Mouse (Mus musculus) thymus, postnatal 4 days (tissue): Measurements from ENCODE around the gene Uts2b.
"Not testable (repeated sequence)": the region's sequence is repeated elsewhere in the genome, so short reads cannot be mapped to it uniquely, and the experiment has no call there.

ENCODE experiments used
- DNase-seq: peaks from one replicate; pipeline ENCODE4 v3.0.0; 2021

Gene Uts2b

DNA sequence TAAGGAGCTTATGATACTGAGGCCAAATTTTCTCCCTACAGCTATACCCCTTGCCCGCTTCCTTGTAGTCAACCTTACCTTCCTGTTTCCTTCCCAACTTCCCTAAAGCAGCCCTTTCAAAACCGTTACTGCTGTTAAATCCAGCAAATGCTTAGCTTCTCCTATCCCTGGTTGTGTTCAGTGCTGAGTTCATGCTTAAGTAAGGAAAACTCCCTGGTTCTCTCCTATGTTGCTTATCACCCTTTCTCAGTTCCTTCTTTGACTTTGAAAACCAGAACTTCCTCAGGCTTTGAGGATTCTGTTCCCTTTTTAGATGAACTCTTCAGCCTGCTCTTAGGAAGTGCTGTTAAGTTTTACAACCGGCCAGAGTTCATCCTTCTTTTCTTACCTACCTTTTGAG, 4.1 kb upstream of the Uts2b start:
- DNase-seq = no peak

DNA sequence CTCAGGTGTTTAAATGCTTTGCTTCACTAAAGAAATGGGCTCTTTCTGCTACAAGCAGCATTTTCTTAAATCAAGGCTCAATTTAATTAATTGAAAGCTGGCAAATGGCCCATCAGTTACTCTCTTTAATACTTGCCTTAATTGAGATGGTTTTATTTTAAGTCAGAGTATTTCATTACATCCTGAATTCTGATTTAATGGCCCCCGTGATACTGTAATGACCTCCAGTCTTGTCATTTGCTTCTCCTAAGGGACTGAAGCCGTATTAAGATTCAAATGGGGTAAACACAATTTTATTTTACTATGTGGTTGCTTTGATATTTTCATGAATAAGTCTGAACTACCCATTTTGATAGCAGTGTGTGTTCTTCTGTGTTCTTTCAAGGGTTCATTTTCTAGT, 661 bp upstream of the Uts2b start:
- DNase-seq = no peak

DNA sequence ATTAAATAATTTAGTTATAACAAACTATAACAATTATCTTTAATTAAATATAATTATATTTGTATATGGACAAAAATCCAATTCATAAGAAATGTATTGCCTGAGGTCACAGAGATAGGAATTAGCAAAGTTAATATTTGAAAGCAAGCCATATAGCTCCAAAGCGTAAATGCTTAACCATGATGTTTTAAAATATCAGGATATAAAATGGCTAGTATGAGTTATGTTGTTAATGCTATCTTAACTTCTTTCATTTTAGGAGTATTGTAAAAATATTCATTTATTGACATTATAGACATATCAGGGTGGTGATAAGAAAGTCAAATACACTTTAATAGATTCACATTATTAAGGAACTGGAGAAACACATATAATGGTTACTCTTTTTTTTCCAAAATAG, 10.0 kb downstream of the Uts2b start:
- DNase-seq = no peak

DNA sequence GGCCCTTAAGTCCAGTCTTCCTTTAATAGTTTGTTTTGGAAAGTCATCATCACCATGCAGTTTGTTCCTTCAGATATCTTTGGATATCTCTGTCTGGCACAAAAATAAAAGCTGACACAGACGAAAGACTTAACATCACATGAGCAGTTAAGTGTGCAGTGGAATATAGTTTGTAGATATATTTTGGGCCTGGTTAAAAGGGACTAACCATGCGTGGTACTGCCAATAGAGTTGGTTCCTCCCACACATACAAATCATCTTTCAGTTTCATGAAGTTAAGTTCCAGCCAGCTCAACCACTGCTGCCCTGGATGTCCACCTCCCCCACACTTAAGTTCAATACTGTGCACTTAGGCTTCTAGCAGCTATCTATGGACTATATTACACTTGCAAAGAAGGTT, 15.6 kb downstream of the Uts2b start:
- DNase-seq = no peak

DNA sequence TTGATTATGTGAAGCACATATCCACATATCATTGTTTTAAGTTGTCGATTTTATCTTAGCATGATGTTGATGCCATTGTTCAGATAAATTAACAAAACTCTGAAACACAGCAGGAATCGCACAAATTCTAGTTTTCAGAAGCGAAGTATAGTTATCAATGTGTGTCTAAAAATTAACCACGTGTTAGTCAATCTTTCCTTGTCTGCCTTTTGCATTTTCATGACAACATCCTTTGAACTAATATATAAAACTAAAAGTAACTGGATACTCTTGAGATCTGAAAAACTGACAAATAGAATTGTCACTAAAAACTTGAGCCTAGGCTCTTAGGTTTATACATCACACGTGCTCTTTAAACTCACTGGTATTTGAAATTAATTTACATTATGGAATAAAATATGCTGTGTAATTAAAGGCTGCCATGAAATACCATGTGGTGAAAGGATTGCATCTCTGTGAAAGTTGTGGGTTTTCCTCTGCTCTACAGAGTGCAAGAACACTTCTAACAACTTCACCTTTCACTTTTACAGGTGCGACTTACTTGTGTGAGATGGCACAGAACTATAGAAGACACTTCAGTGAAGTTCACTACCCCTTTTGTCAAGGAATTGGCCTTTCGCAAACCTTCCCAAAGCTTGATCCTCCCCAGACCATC, 20.0 kb downstream of the Uts2b start:
- DNase-seq = no peak

DNA sequence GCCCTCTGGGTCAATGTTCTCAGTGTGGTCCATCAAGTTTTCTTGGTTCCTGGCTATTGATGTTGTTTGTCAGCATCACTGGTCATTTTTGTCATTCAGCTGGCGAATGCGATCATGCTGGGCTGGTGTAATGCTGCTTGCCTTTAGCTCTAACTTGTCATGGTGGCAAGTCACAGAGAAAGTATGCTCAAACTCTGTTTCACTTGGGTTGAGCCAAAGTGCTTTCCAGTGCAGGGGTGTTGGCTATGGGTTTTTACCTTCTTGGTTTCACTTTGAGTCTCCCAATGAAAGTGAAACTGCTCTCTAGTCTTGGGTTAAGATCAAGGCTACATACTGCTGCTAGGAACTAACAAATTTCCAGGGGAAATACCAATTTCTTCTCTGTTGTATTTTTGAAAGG, 20.8 kb downstream of the Uts2b start:
- DNase-seq = no peak

DNA sequence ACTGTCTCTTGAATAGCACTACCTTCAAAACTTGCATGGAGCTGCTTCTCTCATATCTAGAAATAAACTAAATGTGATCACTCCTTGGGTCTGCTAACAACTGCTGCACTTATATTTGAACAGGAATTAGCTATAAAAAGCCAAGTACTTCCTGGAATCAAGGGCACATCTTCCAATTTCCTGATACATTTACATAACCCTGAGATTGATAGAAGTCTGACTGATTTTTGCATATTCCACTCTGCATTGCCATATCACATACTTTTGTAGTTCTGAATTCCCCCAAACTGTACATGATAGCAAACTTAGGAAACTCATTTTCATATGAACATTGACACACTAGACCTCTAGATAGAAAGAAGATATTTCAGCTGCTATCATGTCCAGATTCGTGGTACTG, 21.7 kb downstream of the Uts2b start:
- DNase-seq = no peak

DNA sequence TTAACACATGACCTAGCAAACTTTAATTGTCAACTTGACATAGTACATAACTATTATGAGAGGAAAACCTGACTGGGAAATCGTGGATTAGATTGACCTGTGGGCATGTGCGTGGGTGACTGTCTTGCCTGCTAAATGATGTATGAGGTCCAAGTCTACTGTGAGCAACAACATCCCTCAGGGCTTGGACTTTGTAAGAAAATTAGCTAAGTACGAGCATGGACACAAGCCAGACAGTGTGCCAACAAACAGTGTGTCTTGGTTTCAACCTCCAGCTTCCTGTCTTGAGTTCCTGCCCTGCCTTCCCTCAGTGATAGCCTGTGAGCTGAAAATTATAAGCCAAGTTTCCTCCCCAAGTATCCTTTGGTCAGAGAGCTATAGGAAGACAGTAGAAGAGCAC, 22.5 kb downstream of the Uts2b start:
- no peak for DNase-seq

DNA sequence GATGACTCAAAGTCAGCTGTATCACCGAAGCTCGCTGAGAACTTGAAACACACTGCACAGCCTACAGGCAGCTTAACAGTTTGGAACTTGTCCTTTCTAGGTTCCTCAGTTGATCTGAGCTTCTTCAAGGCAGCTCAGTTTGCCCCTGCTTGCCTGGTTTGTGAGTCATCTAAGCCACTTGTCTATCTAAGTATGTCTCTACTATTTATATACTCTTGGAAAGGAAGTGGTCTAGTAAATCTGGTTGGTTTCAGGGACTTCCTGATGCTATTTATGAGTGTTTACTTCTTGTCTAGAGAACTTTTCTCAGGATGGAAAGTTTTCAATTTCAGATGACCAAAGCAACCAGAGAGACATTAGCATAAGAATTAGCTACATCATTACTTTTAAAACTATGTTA, 43.6 kb downstream of the Uts2b start:
- no peak for DNase-seq

DNA sequence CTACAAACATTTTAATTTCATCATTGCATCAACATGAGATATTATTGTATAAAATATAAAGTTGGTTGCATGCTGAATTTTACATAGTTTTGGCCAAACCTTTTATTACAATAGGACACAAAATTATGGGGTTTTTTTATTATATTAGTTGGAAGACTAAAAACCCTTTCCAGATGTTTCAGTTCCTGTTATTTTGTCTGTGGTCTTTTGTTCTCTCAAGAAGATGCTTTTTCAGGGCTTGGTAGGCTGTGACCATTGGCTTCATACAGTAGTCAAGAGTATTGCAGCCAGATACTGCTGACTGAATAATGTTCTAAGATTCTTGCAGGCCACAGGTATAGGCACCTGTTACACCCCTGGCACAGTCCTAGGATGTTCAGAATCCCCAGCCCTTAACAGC, 48.0 kb downstream of the Uts2b start:
- no peak for DNase-seq

DNA sequence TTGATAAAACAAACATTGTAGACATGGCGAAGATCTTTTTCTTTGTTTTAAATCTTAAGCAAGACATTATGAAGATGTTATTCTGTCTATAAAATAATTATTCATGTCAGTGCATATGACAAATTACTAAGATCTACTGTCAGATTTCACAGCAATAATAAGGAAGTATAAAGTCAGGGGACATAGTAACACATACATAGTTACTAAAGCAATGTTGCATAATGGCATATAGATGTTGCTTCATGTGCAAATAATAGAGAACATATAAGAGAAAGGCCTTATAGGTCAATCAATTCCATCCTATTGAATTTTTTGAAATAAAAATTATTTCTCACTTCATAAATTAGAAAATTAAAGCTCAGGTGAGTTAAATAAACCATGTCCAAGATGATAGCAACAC, 50.9 kb downstream of the Uts2b start:
- no peak for DNase-seq

DNA sequence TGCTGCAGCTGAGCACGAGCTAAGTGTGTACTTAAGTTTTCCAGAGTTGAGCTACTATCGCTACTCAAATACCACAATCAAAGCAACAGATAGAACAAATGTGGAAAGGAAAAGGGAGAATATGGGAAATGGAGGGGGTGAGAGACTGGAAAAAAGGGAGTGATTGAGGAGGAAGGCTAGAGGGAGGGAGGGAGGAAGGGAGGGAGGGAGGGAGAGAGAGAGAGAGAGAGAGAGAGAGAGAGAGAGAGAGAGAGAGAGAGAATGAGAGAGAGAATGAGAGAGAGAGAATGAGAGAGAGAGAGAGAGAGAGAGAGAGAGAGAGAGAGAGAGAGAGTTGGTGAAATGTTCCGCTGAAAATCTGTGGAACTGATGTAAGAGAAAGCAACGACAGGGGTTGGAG, 62.9 kb downstream of the Uts2b start, which contains the start of gene Ostn:
Gene Ostn (plus strand): TSS at position 301 of the 400 bp plus-strand sequence.
- not testable (repeated sequence) for DNase-seq
